Mouse (Mus musculus) left cerebral cortex, postnatal 4 days (tissue): ENCODE data around the gene Ptpre. TPM values are rescaled to one million over a fixed set of nuclear protein-coding genes. Genes with fewer than 3 reads are reported as not detected.

Experiments used
- DNase-seq: peaks from one replicate; pipeline ENCODE4 v3.0.0-alpha.2; 2022
- intact Hi-C: fragments of 180-260 bp; cut with DNase I; formaldehyde crosslinking; loops from one replicate; pipeline ENCODE4 v1.15.1; 2025
- total RNA-seq, 2 experiments: library from RNA; stranded (reverse); gene quantifications; 2 replicates each; pipeline ENCODE4 v1.2.3; 2021

Ptpre gene
- total RNA-seq, 2 experiments from 2014 or later: 25.1 to 26.2 TPM

DNA sequence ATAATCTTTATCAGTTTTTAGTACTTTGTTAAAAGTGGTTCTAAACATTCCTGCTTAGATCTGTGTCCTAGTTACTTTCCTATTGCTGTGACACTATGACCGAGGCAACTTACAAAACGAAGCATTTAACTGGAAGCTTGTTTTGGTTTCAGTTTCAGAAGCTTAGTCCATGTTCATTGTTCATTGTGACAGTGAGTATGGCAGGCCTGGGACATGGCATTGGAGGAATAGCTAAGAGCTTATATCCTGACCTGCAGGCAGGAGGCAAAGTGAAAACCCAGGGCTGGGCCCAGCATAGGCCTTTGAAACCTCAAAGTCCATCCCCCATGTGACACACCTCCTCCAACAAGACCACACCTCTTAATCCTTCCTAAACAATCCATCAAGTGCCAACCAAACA lies 8.2 kb upstream of the Ptpre start:
- intact Hi-C loops: no loop called here
- DNase-seq: no peak

DNA sequence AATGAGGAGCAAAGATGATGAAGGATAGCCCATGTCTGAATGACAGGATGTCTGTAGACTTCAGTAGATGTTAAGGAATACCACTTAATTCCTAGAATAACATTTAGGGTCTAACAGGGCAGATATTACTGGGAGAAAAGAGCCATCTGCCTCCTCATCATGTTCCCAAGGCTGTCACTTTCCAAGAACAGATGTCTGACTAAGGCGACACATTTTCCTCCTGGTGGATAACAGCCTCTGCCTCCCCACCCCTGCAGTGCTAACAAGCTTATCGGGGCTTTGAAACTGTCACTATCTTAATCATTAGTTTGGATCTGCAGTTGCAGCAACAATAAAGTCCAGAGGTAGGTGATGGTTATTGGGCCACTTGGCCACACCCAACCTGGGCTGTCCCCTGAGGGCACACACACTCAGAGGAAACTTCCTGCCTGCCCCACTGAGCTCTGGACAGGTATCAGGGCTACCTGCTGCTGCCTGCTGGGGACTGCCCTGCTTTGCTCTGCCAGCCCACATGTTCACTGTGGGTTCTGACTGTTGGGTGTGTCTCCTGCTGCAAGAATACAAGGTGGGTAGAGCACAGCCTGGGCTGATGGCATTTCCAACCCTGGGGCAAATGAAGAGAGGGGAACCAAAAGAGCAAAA lies 2.6 kb upstream of the Ptpre start:
- intact Hi-C loops: no loop called here

DNA sequence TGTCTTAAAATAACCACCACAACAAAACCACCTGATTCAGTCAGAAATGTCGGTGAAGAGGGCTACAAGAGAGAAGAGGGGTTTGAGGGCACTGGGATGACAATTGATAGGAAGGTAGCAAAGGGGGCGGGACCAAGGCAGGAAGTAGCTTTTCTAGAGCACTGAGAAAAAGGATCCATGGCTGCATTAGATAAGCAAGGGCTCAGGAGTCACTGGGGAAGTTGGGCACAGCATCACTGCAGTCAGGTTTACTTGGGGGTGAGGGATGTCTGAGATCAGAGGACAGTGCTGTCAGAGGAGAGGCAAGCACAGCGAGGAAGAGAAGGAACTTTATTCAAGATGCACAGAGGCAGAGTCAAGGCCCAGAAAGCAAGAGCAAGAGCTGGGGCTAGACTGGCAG lies 1.4 kb upstream of the Ptpre start:
- intact Hi-C loops: loop anchor here (2.0 kb wide), 1 partner anchor 97 kb away; no protein-coding TSS in a partner anchor
- DNase-seq: no peak

More for the DNA sequence above, 2.6 kb upstream of the Ptpre start:
- no peak for DNase-seq

DNA sequence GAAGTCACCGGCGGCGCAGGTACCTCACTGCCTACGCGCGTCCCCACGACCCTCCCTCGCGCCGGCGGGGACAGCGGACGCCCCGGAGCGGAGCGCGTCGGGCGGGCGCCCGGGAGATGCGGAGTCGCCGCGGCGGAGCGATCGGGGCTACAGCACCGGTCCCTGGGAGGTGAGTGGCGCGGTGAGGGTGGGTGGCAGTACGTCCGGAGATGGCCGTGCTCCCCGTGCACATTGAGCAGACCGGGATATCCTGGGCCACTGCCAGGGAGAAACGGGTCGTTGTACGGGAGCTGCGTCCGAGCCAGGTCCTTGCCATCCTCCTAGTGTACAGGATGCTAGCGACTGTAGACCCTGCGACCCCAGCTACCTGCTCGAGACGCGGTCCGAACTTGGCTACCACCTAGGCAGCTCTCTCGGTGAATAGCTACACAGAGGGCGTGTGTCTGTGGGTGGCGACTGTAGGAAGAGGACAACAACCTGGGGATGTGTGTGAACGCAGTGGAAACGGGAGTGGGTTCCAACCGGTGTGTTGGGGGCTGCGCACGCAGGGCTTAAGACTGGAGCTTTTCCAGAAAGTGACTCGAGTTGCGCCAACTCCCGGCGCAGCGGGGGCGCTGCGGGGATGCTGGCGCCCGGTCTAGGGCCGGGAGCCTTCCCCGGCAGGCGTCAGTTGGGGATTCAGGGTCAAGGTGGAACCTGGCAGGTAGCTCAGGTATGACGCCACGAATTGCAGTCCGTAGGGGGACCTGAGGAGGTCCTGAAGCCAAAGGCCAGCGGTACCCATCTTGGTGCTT lies 864 bp downstream of the Ptpre start:
- peak; percentile 38 for DNase-seq
- intact Hi-C loops: loop anchor here (2.0 kb wide), 1 partner anchor 95 kb away; no protein-coding TSS in a partner anchor

DNA sequence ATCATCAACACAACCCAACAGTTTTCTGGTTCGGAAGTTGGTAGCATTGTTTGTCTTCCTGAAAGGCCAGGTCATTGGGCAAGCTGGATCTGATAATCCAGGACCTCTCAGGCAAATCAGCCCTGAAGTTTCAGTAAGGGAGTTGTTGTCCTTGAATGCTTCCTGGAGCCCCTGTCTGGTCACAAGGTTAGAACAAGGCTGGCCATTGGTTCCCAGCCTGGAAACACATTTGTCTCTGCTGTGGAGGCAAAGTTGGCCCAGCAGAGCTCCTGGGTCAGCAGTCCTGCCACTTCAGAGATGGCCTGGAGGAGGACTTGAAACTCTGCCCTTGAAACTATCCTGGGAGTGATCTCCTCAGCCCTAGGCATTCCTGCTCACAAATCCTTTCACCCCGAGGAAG lies 2.1 kb downstream of the Ptpre start:
- intact Hi-C loops: no loop called here
- no peak for DNase-seq

DNA sequence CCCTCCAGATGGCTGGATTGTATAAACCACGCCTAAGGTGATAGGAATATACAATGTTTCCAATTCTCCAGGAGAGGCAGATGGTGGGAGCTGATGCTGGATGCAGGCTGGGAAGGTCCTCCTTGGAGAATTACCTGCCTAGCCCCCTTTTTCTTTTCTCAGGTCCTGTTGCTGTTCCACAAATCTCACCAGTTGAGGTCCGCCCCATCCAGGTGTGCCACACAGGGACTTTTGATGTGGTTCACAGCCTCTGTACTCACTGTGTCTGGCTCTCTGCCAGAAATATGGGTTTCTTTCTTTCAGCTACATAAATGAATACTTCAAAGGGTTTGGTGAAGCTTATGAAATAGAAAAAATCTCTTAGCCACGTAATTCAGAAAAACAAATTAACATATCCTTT lies 5.0 kb downstream of the Ptpre start:
- no peak for DNase-seq
- intact Hi-C loops: no loop called here

DNA sequence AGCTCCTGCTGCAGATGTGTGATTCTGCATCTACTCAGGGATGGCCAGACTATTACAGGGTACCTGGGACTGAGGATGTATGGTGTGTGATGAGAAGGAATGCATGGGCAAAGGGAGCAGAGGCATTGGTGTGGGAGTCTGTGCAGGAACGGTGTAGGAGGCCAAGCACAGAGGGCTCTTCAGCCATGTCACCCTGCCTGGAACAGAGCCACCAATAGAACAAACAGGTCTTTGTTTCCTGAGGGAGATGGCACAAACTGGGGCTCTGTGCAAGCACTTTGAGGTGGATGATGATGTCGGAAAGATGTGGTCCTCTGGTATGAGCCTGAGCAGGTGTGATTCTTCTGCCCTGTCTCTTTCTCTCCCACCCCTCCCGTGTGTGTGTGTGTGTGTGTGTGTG lies 5.8 kb downstream of the Ptpre start:
- intact Hi-C loops: no loop called here
- DNase-seq: no peak

DNA sequence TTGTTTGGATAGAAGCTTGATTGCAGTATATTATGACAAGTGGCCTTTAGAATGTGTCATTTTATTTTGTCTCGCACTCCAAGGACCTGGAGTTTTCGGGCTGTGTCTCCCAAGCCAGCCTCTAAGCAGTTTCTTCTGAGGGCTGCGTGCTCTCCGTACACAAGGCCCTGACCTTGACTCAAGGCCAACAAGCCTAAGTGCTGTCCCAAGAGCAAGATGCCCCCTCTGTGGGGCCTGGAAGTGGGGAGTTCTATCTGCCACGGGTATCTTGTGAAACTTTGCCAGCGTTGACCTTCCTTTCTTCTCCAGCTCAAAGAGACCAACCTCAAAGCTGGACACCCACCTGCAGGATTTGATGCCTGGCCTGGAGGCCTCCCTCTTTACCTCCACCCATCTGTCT lies 7.0 kb downstream of the Ptpre start:
- no peak for DNase-seq
- intact Hi-C loops: no loop called here

DNA sequence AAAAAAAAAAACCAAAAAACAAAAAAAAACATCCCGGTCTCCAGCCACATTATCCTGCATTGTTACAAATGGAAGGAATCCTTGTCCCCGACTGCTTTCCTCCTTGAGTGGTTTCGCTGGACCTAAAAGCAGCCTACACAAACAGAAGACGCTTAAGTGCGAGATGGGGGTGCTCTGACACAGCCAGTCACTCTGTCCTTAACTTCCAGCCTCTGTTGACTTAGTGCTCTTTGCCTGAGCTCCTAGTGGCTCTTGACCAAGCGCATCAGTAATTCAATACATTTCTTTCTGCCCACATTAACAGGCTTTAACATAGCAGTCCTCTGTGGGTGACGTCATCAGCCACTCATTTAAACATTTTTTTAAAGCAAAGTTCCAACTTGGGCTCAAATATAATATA lies 8.7 kb downstream of the Ptpre start:
- intact Hi-C loops: no loop called here
- no peak for DNase-seq

DNA sequence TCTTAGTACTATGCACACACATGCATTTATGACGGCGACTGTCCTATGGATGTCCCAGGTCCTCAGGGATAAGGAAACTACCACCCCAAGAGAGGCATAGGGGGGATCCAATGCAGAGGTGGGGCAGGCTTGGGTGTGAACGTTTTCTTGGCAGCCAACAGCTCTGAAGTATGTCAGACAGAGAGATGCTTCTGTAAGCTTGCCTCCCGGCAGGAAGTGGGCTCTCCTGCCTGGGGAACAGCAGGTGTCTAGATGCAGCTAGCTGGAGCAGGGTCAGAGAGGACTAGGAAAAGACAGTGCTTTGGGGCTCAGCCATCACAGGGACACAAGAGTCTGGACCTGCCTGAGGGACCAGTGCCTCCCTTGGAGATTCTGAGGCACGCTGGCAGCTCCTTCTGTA lies 9.2 kb downstream of the Ptpre start:
- intact Hi-C loops: no loop called here
- DNase-seq: no peak

DNA sequence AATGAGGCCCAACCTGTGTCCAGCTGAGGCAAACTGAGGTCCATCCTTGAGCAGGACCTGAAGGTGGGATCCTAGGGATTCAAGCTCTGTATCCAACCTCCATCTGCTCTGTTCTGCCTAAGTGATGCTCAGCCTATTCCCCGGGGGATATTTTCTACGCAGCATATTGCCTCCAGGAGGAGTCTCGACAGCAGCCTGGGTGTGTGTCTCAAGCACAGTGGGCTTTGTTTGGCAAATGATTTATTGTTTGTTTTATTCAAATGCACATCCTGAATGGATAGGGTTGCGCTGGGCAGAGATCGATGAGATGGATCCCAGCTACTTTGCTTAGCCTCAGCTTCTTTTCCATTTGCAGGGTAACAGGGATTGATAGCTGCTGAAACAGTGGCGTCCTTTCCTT lies 11.2 kb downstream of the Ptpre start:
- no peak for DNase-seq
- intact Hi-C loops: no loop called here

DNA sequence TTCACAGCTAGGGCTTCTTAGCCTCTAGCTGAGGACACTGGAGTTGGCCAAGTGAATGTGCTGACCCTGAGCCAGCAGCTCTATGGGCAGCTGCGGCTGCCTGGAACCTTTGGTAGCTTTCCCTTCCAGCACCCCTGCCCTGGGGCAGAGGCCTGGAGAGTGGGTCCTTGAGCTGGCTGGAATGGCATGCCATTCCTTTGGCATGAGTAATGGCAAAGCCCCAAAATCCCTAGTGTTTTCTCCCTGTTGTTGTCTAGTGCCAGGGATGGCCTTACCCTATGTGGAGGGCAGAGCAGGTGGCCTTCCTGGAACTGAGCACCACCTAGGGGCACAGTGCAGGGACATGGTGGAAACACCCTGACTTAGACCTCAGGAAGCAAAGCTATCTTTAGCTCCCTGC lies 14.3 kb downstream of the Ptpre start:
- intact Hi-C loops: no loop called here
- DNase-seq: no peak

DNA sequence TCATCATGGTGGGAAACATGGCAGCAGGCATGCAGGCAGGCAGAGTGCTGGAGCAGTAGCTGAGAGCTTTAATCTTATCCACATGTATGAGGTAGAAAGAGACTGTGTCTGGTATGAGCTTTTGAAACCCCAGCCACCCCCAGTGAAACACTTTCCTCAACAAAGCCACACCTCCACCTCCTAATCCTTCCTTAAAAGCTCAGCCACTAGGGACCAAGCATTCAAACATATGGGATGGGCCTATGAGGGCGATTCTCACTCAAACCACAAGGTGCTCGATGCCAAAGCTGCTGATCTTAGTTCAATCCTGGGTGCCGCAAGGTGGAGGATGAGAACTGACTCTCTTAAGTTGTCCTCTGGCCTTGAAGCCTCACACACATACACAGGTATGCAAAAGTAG lies 16.3 kb downstream of the Ptpre start:
- DNase-seq: no peak
- intact Hi-C loops: no loop called here

DNA sequence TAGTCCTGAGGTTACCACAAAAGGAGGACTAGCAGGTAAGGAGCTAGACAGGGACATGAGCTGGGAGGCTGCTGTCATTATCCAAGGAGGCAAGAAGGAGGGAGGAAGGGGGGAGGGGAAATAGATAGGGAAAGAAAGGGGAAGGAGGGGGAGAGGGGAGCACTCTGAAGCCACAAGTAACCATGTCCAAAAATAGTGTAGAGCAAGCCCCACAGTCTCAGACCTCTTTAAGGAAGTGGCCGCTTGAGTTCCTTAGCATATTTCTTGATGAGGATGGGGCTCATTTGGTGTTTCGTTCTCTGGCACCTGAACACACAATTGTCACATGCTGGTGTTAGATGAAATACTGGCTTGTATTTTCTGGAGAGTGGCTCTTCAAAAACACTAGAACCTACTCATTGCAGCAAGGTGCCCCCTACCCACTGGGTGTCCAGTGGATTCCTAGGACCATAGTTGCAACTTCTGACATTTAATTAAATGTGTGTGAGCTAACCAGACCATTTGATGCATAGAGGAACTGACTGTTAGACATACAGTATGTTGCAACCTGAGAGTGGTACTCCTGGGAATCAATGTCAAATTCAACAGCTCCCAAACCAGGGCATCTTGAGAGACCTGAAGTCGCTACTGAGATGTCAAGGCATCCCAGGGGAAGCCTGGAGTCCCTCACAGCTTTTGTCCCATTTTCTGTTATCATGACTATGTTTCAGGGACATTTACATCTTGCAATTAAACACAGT lies 19.6 kb downstream of the Ptpre start:
- intact Hi-C loops: no loop called here
- DNase-seq: no peak

DNA sequence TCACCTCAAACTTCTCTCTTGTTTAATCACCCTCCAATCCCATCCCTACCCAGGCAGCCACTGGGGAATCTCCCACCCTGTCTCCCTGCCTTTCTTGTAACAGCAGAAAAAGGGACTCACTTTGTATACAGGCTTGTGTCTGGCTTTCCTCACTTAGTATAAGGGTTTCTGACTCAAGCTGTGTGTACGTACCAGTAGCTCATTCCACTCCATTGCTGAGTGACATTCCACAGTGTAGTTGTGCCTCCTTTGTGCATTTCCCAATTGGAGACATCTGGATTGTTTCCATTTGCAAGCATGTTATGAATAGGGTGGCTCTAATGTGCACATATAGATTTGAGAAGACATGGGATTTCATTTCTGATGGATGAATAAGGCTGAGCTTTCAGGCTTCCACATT lies 23.0 kb downstream of the Ptpre start:
- intact Hi-C loops: no loop called here
- DNase-seq: no peak

DNA sequence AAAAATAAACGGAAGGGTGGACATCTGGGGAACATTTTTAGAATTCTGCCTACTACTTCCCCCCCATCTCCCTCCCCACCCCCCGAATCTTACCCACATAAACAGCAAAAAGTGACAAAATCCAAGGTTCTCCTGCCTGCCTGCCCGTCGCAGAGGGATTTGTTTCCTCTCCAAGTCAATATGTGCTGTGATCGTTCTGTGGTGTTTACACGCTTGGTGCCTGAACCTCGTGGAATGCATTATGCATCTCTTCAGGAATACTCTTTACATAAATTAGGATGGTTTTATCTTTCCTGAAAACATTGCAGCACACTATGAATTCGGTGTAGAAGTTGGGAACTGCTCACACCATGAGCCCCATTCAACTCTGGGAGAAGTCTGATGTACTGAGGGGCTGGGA lies 26.7 kb downstream of the Ptpre start:
- intact Hi-C loops: no loop called here
- DNase-seq: no peak

DNA sequence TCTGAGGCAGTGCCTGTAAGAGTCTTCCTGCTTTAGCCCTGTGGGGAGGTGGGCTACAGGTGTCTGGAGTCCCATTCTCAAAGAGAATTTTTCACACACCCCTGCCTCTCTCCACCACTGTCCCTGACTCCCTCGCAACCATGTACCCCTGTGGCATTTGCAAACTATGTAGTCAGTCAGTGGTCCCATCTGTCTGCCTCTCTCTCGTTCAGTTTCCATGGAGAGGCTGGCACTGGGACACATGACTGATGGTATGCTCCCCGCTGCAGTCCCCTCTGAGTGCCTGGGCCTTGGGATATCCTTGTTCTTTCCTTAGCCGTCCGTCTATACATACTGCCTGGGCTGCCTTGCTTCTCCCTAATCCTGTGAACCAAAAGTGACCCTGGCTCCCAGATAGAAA lies 28.7 kb downstream of the Ptpre start:
- intact Hi-C loops: no loop called here
- DNase-seq: no peak

DNA sequence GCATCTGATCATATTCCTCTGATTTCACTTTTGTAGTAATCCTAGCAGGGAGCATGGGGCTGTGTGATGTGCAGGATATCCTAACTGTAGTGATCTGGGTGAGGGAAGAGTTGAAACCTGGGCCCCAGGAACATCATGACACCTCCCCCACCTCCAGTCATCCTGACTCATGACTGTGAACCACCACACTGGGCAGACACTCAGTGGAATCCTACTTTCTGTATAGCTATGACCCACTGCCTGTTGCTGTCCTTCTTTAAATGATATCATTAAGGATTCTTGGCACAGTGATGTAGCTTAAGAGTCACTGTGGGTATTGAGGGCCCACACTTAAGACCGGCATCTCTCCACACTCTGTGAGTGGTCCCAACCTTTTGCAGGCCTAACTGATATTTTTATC lies 30.3 kb downstream of the Ptpre start:
- intact Hi-C loops: no loop called here
- no peak for DNase-seq

DNA sequence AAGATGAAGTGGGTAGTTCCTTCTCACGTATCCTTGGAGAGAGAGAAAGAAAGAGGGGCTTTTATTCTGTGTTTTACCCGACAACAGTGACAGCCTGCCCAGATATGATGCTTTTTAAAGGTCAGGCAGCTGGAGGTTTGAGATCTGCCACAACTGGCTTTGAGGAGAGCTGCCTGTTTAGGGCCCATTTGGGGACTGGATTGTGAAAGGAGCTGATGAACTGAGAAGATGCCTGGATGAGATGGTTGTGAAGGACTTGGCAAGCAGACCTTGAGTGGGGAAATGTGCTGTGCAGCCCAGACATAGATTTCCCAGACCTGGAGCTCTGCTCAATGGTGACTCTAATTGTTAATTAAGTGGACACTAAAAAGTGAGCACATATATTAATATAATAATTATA lies 31.3 kb downstream of the Ptpre start:
- intact Hi-C loops: no loop called here
- DNase-seq: no peak

DNA sequence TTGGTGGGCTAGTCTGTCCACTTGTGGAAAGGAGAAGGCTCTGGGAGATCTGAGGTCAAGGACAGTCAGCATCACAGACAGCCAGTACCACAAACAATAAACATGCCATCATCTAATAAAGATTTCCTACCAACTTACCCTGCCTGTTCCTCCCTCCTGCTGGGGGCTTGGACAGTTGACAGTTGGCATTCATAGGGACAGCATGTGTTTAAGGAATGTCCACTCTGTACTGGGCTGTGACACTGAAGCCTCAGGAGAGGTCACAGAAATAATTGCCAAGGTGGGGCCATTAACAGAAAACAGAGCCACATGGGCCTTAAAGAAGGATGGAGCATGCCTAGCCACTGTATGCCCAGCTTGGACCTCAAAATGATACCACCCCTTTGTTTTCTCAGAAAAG lies 34.1 kb downstream of the Ptpre start:
- peak; percentile 49 for DNase-seq
- intact Hi-C loops: no loop called here

DNA sequence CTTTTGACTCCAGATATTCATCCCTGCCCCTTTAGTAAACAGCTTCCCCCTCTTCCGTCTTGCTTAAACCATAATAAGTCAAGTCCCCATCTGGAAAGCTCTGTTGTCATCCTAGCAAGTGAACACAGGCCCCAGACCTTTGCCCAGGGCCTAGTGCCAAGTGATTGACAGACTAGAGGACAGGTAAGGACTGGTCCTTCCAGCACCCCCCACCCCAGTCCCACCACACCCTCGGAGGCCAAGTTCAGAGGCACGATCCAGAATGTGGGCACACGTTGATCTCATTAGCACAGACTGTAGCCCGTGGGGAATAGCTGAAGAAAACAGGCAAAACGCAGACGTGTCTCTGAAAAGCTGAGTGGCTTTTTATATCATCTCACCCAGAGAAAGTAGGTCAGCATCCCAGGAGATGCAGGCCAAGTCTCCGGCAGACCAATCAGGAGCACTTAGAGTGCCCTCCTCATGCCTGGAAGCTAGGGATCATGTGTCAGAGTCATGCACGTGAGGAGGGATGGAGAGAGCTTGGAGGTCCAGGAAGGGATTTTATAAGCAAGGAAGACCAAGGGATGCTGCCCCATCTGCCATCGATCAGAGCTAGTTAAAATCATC lies 34.8 kb downstream of the Ptpre start:
- DNase-seq: peak; percentile 20
- intact Hi-C loops: no loop called here
